Mouse (Mus musculus): ENCODE results near the gene Ift122.

DNA sequence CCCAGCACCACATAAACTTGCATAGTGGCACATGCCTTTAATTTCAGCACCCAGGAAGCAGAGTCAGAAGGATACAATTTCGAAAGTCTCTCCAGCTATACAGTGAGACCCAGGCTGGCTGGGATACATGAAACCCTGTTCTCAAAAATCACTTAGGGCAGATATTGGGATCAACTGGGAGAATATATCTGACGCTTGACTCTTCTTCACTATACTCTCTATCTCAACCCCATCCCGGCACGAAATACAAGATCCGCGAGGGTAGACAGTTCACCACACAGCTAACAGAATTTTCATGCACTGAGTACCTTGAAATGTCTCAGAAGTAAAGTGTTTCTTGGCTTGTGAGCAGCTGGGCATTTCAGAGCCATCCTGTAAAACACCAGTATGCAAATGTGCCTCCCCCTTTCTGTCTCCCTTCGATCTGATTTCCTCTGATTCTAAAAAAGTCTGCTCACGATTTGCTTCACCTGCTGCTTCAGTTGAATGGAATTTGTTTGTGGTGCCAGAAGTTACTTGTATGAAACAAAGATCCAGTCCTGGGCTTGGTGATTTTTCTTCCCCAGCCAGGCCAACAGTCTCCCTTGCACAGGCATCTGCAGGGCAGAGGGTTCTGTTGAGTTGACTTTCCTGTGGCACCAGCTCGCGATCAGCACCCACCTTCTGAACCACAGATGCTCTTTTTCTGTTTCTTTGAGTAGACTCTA is 4.5 kb upstream of the Ift122 start:
- TF ChIP-seq CHD1 (IDR thresholded peaks at IDR 0.05; ENCODE audit: low read depth, low read length) (peak; percentile 87), POLR2A (IDR thresholded peaks at IDR 0.05; ENCODE audit: low read depth, low read length) (no peak), TCF12 (IDR thresholded peaks at IDR 0.05; ENCODE audit: low read depth, low read length) (peak; percentile 45; the same call in 1 of the 2 replicates), MEF2A (IDR thresholded peaks at IDR 0.05; ENCODE audit: borderline replicate concordance, low read depth, low read length) (peak; percentile 55; the same call in 1 of the 2 replicates), CTCF (conservative IDR thresholded peaks at IDR 0.05 in 1 of 2, IDR thresholded peaks at IDR 0.05 in 1 of 2; ENCODE audit: low read depth in 2 of 2, low read length in 2 of 2) (no peak), GABPA (IDR thresholded peaks at IDR 0.05; ENCODE audit: insufficient replicate concordance, low read depth, low read length) (no peak)
